Mouse (Mus musculus) WW6 (cell line): ENCODE results near the gene Slc41a2.

Experiments
- DNase-seq: peaks from one replicate; pipeline ENCODE4 v3.0.0-alpha.2; 2013; ENCODE audit warnings: low read depth, low spot score

Slc41a2 gene

DNA sequence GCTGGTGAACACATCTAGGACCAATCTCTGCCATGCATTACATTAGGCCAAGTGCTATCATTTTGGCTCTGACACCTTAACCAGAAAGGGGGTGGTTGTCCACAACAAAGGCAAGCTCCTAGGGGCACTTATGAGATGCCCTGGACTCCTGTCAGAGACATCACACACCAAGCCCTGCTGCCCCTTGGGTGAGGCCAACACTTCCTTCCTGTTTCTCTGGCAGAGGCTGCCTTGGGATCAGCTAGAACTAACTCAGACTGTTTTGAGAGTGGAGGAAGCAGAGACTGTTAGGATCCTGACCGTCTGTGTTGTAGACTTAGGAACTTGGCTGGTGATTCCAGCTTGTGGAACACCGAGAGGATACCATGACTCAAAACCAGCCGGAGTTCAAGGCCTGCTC, 103.7 kb downstream of the Slc41a2 start:
- no peak for DNase-seq

- no peak for DNase-seq
Measured at GRCm38 (mm10) chr10:83228626-83229025, 109.1 kb downstream of the Slc41a2 start.

GRCm38 (mm10) chr10:83224999-83225398, 112.7 kb downstream of the Slc41a2 start:
- DNase-seq: peak; percentile 14

DNA sequence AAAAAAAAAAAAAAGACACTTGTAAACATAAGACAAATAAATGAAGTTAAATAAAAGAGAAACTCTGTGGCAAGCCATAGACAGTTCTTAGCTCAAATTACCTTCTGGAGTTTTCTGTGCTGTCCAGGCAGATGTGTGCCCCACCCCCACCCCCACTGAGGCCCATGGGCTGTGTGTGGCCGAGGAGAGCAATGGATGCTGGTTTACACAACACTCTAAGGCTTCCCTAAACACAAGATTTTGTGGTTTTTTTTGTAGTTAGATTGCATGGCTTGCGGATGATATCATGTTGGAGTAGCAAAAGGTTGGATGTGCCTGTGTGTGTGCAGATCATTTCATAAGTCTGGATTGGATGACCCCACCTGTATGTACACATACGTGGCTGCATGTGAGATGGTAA, 116.8 kb downstream of the Slc41a2 start:
- no peak for DNase-seq

DNA sequence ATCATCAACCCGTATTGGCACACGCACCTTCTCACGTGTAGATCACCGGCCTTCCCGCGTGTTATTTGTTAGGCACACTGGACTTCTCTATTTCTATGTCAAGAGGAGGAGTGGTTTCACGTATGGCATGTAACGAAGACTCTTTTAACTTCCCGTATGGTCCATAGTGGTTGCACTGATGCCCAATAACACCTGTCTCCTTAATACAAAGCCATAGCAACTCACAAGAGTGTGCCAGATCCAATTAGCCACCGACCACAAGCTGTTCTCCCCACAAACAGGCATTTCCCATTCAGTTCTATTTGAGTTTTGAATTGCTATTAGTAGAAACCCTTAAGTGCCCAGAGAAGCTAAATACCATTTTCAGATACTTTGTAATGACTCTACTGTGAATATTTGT, 117.5 kb downstream of the Slc41a2 start:
- DNase-seq: no peak

DNA sequence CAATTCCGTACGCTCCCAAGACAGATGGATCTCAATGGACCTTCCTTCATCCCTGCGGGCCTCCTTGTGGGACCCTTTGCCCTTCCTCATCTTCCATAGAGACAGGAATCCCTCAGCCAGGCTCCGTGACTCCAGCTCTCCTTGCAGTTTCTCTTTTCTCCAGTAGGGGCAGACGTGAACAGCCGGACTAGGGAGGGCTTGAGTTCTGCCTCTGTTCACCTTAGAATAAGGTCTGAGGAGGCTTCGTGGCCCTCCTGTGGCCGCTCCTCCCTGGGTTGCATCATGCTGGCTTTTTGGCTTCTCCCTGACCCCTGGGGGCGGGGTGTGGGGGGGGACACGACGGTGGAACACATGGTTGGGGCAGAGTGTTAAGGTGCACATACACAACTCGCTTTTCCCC, 118.0 kb downstream of the Slc41a2 start:
- peak; percentile 47 for DNase-seq

GRCm38 (mm10) chr10:83218778-83219177, 118.9 kb downstream of the Slc41a2 start:
- DNase-seq: no peak

- no peak for DNase-seq
Measured at GRCm38 (mm10) chr10:83217256-83217655, 120.4 kb downstream of the Slc41a2 start.

- no peak for DNase-seq
Measured at GRCm38 (mm10) chr10:83215559-83215958, 122.1 kb downstream of the Slc41a2 start.

DNA sequence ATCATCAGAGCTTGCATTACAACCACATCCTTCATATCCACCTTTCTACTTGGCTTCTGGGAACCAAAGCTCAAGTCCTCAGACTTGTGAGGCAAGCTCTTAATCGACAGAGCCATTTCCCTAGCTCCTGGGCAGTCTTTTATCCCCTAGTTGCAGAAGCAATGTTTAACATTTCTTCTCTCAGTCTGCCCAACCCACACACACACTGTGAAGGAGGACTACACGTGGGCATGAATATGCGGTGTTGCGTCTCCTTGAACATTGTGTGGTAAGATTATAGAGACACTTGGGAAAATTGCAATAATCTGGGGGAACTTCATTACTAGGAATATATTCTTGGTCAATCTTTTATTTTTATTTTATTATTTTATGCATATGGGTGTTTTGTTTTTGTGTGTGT, 125.1 kb downstream of the Slc41a2 start:
- no peak for DNase-seq

DNA sequence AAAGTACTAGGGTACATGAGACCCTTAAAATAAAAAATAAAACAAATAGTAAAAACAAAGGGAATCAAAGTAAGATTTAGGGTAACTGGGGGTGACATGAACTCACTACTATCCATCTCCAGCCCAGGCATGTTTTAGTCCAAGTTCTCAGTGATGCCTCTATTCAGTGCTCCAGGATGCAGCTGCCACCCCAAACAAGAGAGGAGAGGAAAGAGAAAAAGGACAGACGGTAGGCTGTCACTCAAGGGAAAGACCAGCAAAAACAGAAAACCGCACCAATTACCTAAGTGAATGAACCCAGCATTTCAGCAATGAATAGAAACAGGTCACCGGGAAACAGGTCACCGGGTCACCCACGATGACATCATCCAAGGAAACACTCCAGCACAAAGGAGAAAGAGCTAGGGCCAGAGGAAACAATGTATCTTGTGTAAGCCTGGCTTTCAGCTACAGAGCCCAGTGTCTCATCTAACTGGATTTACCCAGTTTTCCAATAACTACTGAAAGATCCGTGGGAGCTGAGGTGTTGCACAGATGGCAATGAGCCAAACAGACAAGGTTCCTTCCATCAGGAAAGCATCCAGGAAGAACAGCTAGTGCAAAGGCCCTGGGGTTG, 126.6 kb downstream of the Slc41a2 start:
- no peak for DNase-seq

DNA sequence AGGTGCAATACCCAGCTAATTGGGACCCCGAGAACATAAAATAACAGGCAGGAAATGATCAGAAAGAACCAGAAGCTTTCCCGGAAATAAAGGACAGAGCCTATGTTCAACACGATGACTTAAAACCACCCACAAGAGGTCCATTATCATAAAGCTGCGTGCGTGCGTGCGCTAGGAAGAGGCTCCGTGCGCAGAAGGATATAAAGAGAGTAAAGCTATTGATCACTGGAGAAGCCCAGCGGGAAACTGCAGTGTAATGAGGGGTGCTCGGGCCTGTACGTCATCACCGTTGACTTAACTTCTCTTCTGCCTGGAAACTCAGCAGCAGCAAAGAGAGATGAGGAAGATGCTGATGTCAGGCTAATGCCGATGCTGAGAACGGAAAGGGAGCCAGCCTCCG, 127.6 kb downstream of the Slc41a2 start:
- DNase-seq: no peak

DNA sequence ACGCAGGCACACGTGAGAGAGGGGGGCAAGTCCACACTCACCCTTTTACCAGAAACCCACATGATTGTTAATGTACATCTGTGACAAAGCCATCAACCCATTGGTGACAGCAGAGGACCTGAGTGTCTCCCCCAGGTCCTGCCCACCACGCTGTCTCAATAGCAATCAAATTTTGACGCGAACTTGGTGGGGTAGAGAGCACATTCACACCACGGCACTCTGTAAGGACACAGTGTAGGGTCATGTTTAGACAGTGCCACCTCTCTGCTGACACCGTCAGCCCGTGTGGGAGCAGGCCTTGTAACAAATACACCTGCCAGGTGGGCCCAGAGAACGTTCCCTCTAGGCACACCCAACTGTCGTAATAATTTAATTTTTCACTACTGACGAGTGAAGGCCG, 128.3 kb downstream of the Slc41a2 start:
- no peak for DNase-seq

DNA sequence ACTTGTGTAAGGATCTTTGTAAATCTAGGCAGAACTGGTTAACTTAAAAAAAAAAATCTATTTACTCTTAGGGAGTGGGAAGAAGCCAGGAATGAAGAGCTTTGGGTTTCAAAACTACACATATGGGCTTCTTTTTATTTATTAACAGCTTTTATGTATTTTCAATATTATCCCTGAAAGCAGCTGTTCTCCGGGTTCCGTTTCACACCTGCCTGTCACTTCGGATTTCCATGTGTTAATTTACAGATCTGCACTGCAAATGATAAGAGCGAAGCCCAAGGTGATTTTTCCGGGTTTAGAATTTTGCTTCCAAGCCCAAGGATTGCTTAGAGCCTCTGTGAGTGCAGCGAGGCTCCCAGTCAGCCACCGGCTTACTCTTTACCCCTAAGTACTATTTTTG, 129.2 kb downstream of the Slc41a2 start:
- DNase-seq: no peak

GRCm38 (mm10) chr10:83202906-83203702, 134.6 kb downstream of the Slc41a2 start:
- no peak for DNase-seq

- no peak for DNase-seq
Measured at GRCm38 (mm10) chr10:83201525-83201924, 136.2 kb downstream of the Slc41a2 start.

DNA sequence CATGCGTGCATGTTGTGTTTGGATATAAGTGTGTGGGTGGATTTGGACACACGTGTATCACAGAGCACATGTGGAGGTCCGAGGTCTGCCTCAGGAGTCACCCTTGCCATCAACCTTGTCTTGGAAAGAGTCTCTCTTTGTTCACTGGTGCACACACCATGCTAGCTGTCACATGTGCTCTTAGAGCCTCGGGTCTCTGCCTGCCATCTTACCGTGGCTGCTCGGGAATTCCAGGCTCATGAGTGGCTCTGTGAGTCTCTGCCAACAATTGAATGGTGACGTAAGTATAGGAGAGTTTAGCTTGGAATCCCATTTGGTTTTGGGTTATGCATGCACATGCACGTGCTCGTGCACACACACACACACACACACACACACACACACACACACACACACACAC, 138.4 kb downstream of the Slc41a2 start:
- no peak for DNase-seq

DNA sequence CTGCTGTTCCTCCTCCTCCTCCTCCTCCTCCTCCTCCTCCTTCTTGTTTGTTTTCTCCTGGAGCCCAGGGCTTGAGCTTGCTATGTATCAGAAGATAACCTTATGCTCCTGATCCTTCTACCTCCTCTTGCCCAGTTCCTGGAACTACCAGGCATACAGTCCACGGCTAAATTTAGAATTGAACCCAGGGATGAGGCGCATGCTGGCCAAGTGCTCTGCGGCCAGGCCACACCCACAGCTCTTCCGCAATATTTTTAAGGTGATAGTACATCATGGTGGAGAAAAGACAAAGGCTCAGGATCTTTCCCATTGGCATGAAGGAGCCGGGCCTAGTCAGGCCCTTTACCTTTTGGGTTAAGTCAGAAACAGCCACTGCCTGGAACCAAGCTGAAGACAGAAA, 139.0 kb downstream of the Slc41a2 start:
- no peak for DNase-seq

- DNase-seq: peak; percentile 46
Measured at GRCm38 (mm10) chr10:83197690-83198336, 139.9 kb downstream of the Slc41a2 start.

DNA sequence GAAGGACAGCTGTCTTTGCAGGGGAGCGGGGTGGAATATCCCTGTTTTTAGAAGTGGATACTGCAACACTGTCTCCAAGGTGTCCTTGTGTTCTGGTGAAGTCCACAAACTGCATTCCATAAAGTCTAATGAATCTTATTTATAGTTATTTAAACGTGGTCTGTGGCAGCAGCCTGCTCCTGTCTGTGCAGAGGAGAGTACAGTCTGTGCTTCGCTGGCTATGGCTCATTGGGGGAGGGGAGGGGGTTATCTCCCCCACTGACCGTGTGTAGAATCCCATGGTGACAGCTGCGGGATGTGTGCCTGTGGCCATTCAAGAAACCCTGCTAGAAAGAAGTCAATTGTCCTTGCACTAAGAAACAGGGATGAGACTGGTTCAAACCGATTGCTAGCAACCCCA, 145.7 kb downstream of the Slc41a2 start:
- no peak for DNase-seq

- no peak for DNase-seq
Measured at GRCm38 (mm10) chr10:83191476-83191875, 146.2 kb downstream of the Slc41a2 start.

DNA sequence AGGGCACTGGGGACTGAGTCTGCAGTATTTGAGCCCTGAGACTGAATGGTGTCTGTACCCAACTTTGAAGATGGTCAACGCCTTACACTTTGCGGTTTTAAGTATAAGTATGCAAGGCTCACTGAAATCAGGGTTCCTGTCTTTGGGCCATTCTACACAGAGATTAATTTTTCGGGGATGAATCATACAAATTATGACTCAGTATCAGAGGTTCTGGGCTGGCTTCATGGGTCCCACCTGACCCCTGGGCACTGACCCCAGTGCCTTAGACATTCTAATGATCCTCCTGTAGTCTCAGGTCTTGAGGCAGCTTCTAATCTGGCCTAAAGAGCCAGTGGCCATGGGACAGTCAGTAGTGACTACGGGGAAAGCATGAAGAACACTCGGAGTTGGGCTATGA, 148.6 kb downstream of the Slc41a2 start:
- DNase-seq: no peak

DNA sequence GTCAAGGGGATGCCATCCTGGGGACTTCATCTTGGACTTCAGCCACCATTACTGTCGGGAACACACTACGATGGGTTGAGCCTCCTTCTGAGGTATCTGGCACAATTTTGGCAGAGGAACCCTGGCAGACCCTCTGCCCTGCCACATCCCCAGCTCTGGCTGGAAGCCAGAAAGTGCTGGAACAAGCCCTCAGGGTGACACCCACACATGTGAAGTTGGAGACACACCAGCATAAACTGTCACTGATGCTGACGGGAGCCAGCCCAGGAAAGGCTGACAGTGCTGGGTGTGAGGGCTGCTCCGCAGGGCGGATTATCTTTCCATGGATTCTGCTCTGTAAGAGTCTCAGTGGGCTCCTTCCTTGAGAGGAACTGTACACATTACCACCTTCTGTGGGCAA, 150.7 kb downstream of the Slc41a2 start:
- DNase-seq: no peak
